Mouse (Mus musculus) left cerebral cortex, adult 11 months (tissue): ENCODE measurements around the gene Gm10142.
"Not testable (repeated sequence)": the region's sequence is repeated elsewhere in the genome, so short reads cannot be mapped to it uniquely, and the experiment has no call there.

Experiments used
- DNase-seq: peaks from one replicate; pipeline ENCODE4 v3.0.0; 2022; ENCODE audit warnings: low spot score

Gm10142 gene

GRCm38 (mm10) chr10:77715507-77715906 is at the start of gene Gm10142:
Gene Gm10142 (plus strand): TSS chr10:77715807.
- DNase-seq: no peak

GRCm38 (mm10) chr10:77666342-77666741 is 49.3 kb upstream of the Gm10142 start:
- DNase-seq: no peak

GRCm38 (mm10) chr10:77667402-77667801 is 48.2 kb upstream of the Gm10142 start:
- no peak for DNase-seq

- no peak for DNase-seq
Observed at GRCm38 (mm10) chr10:77670710-77671109, 44.9 kb upstream of the Gm10142 start.

- no peak for DNase-seq
Observed at GRCm38 (mm10) chr10:77671519-77671918, 44.1 kb upstream of the Gm10142 start.

GRCm38 (mm10) chr10:77673765-77674164 is 41.8 kb upstream of the Gm10142 start:
- DNase-seq: no peak

GRCm38 (mm10) chr10:77677562-77677961 is 38.0 kb upstream of the Gm10142 start:
- no peak for DNase-seq

- no peak for DNase-seq
Observed at GRCm38 (mm10) chr10:77682994-77683393, 32.6 kb upstream of the Gm10142 start.

GRCm38 (mm10) chr10:77684181-77684580 is 31.4 kb upstream of the Gm10142 start:
- DNase-seq: no peak

- no peak for DNase-seq
Observed at GRCm38 (mm10) chr10:77685895-77686664, 29.5 kb upstream of the Gm10142 start, which contains the start of gene Tspear. Gene Tspear (plus strand): TSS chr10:77686569.

- DNase-seq: no peak
Observed at GRCm38 (mm10) chr10:77687021-77687420, 28.6 kb upstream of the Gm10142 start.

- not testable (repeated sequence) for DNase-seq
Observed at GRCm38 (mm10) chr10:77690356-77690807, 25.2 kb upstream of the Gm10142 start, which contains the start of gene Gm19402. Gene Gm19402 (minus strand): TSS chr10:77690757.

- DNase-seq: no peak
Observed at GRCm38 (mm10) chr10:77697133-77697532, 18.5 kb upstream of the Gm10142 start, which contains the start of gene Gm9508. Gene Gm9508 (minus strand): TSS chr10:77697233.

- no peak for DNase-seq
Observed at GRCm38 (mm10) chr10:77706326-77706725, 9.3 kb upstream of the Gm10142 start, which contains the start of gene Gm10272. Gene Gm10272 (plus strand): TSS chr10:77706626.

- DNase-seq: no peak
Observed at GRCm38 (mm10) chr10:77709831-77710230, 5.8 kb upstream of the Gm10142 start.

GRCm38 (mm10) chr10:77711157-77711556 is 4.5 kb upstream of the Gm10142 start, which contains the start of gene Gm10024:
Gene Gm10024 (plus strand): TSS chr10:77711457.
- not testable (repeated sequence) for DNase-seq

- DNase-seq: no peak
Observed at GRCm38 (mm10) chr10:77713734-77714133, 1.9 kb upstream of the Gm10142 start.

- not testable (repeated sequence) for DNase-seq
Observed at GRCm38 (mm10) chr10:77720299-77720698, 4.7 kb downstream of the Gm10142 start, which contains the start of gene Krtap12-1. Gene Krtap12-1 (plus strand): TSS chr10:77720599.

- no peak for DNase-seq
Observed at GRCm38 (mm10) chr10:77724855-77725254, 9.2 kb downstream of the Gm10142 start.

- DNase-seq: no peak
Observed at GRCm38 (mm10) chr10:77726186-77726585, 10.6 kb downstream of the Gm10142 start, which contains the start of gene Gm10100. Gene Gm10100 (plus strand): TSS chr10:77726486.

- no peak for DNase-seq
Observed at GRCm38 (mm10) chr10:77728280-77728679, 12.7 kb downstream of the Gm10142 start.

GRCm38 (mm10) chr10:77729241-77729640 is 13.6 kb downstream of the Gm10142 start:
- DNase-seq: no peak

GRCm38 (mm10) chr10:77735928-77736327 is 20.3 kb downstream of the Gm10142 start:
- DNase-seq: no peak
